Mouse (Mus musculus) heart, embryonic 14.5 days (tissue): Measurements from ENCODE around the gene Mst1. TPM values are rescaled to one million over a fixed set of nuclear protein-coding genes. Genes with fewer than 3 reads are reported as not detected.

Source experiments
- ATAC-seq: fragments of 200-750 bp; cut with Nextera tagmentation; 2 replicates; pipeline ENCODE4 v1.8.0; 2017; ENCODE audit warnings: low read depth, moderate TSS enrichment; ENCODE audit not compliant: insufficient number of reproducible peaks, insufficient read depth, low FRiP score
- H3K27ac ChIP-seq, 2 experiments: fragments of 200-500 bp in 1 of 2; fragments of 300-500 bp in 1 of 2; sonication (generic) in 1 of 2; replicated peaks in 1 of 2; 2 replicates each; pipeline ENCODE4 v1.5.1; 2012 to 2014; ENCODE audit warnings: low read depth in 2 of 2, low read length in 2 of 2, control low read depth in 1 of 2, mild to moderate bottlenecking in 1 of 2, mixed read lengths in 1 of 2; ENCODE audit not compliant: control insufficient read depth in 1 of 2, insufficient read depth in 1 of 2
- H3K27me3 ChIP-seq: fragments of 300-500 bp; sonication (generic); 2 replicates; pipeline ENCODE4 v1.6.1; 2014; ENCODE audit warnings: mild to moderate bottlenecking, low read length, control low read depth; ENCODE audit not compliant: control insufficient read depth, insufficient read depth
- H3K36me3 ChIP-seq: fragments of 300-500 bp; sonication (generic); 2 replicates; pipeline ENCODE4 v1.6.1; 2014; ENCODE audit warnings: mild to moderate bottlenecking, control low read depth, low read length, mixed read lengths; ENCODE audit not compliant: control insufficient read depth, insufficient read depth
- H3K4me1 ChIP-seq, 2 experiments: fragments of 200-500 bp in 1 of 2; fragments of 300-500 bp in 1 of 2; sonication (generic) in 1 of 2; 2 replicates each; pipeline ENCODE4 v1.6.1; 2012 to 2014; ENCODE audit warnings: low read length in 2 of 2, control low read depth in 1 of 2, mixed read lengths in 1 of 2; ENCODE audit not compliant: control insufficient read depth in 2 of 2, insufficient read depth in 2 of 2
- H3K4me2 ChIP-seq: fragments of 300-500 bp; sonication (generic); 2 replicates; pipeline ENCODE4 v1.6.1; 2014; ENCODE audit warnings: mild to moderate bottlenecking, low read length
- H3K4me3 ChIP-seq, 2 experiments: fragments of 200-500 bp in 1 of 2; fragments of 300-500 bp in 1 of 2; sonication (generic) in 1 of 2; 2 replicates each; pipeline ENCODE4 v1.5.1; 2012 to 2014; ENCODE audit warnings: low read length in 2 of 2, mild to moderate bottlenecking in 2 of 2, control low read depth in 1 of 2, low read depth in 1 of 2, moderate library complexity in 1 of 2; ENCODE audit not compliant: control insufficient read depth in 1 of 2, insufficient read depth in 1 of 2
- H3K9ac ChIP-seq: fragments of 300-500 bp; sonication (generic); 2 replicates; pipeline ENCODE4 v1.6.1; 2014; ENCODE audit warnings: mild to moderate bottlenecking, low read length
- H3K9me3 ChIP-seq: fragments of 300-500 bp; sonication (generic); 2 replicates; pipeline ENCODE4 v1.6.1; 2016; ENCODE audit warnings: low read length, control low read depth; ENCODE audit not compliant: control insufficient read depth
- WGBS: fragments of 180-500 bp; shearing (Covaris S2); extraction: QIAGEN DNeasy Blood & Tissue Kit; methylation state at CpG from one replicate; pipeline ENCODE4 v1.1.7; 2014; 5-methylcytosine and 5-hydroxymethylcytosine counted together
- polyA plus RNA-seq: library from polyadenylated mRNA; unstranded; fragments of >200 nt; fragmentation: Nextera tagmentation; extraction: Ambion mirVana; gene quantifications from 2 replicates; pipeline ENCODE4 v1.2.1, GENCODE M21; 2014

Gene Mst1
- polyA plus RNA-seq, 1 experiment from 2014 or later, result not detected

GRCm38 (mm10) chr9:108115290-108116077 lies 35.2 kb downstream of the Mst1 start:
- 64% methylated on average over 42 of the region's 43 CpGs for WGBS
- H3K4me2 ChIP-seq, result 0 out of 2 replicates have a peak overlapping the region, but pooled peaks have one; percentile 4
- H3K4me1 ChIP-seq, result peaks cover 14 to 22% of the 10 kb centered on the region in 2 experiments
- no peaks in the 10 kb centered on the region for H3K9me3 ChIP-seq
- no peak overlapping the region for H3K4me3 ChIP-seq
- H3K27ac ChIP-seq, result no peak overlapping the region
- no peaks in the 10 kb centered on the region for H3K36me3 ChIP-seq
- no peak overlapping the region for H3K9ac ChIP-seq
- ATAC-seq, result no peak
- H3K27me3 ChIP-seq, result peaks cover 11% of the 10 kb centered on the region

GRCm38 (mm10) chr9:108117143-108117542 lies 36.9 kb downstream of the Mst1 start:
- WGBS, result 71% methylated on average over 4 of the region's 4 CpGs
- Histone ChIP-seq H3K27me3 (peaks cover 11% of the 10 kb centered on the region), H3K4me1 (peaks cover 13 to 16% of the 10 kb centered on the region in 2 experiments), H3K4me3 (no peak overlapping the region), H3K4me2 (no peak overlapping the region), H3K9ac (no peak overlapping the region), H3K9me3 (no peaks in the 10 kb centered on the region), H3K27ac (no peak overlapping the region), H3K36me3 (no peaks in the 10 kb centered on the region)
- no peak for ATAC-seq

GRCm38 (mm10) chr9:108119891-108120411 lies 39.7 kb downstream of the Mst1 start:
- peaks cover 6% of the 10 kb centered on the region; the same call in 1 of the 2 replicates for H3K27me3 ChIP-seq
- H3K9me3 ChIP-seq, result no peaks in the 10 kb centered on the region
- peak; percentile 79 for ATAC-seq
- no peak overlapping the region for H3K4me3 ChIP-seq
- peak overlapping the region; percentile 51; the same call in 1 of the 2 replicates for H3K9ac ChIP-seq
- H3K36me3 ChIP-seq, result no peaks in the 10 kb centered on the region
- peak overlapping the region; percentile 85 to 86 for H3K27ac ChIP-seq
- 10% methylated on average over 7 of the region's 11 CpGs for WGBS
- H3K4me2 ChIP-seq, result peak overlapping the region; percentile 11
- peaks cover 13 to 16% of the 10 kb centered on the region in 2 experiments for H3K4me1 ChIP-seq

- WGBS, result 88% methylated on average over 8 of the region's 8 CpGs
- no peak for ATAC-seq
- H3K27ac ChIP-seq, result peak overlapping the region in 1 of 2 experiments; percentile 85; a peak in 1 of 4 replicates
- H3K36me3 ChIP-seq, result no peaks in the 10 kb centered on the region
- 0 out of 2 replicates have a peak, but pooled peaks cover 4% of the 10 kb centered on the region for H3K27me3 ChIP-seq
- H3K4me2 ChIP-seq, result no peak overlapping the region
- H3K9me3 ChIP-seq, result no peaks in the 10 kb centered on the region
- H3K9ac ChIP-seq, result no peak overlapping the region
- no peak overlapping the region for H3K4me3 ChIP-seq
- peaks cover 13 to 16% of the 10 kb centered on the region in 2 experiments for H3K4me1 ChIP-seq
Measured at GRCm38 (mm10) chr9:108120671-108121070, 40.4 kb downstream of the Mst1 start.

DNA sequence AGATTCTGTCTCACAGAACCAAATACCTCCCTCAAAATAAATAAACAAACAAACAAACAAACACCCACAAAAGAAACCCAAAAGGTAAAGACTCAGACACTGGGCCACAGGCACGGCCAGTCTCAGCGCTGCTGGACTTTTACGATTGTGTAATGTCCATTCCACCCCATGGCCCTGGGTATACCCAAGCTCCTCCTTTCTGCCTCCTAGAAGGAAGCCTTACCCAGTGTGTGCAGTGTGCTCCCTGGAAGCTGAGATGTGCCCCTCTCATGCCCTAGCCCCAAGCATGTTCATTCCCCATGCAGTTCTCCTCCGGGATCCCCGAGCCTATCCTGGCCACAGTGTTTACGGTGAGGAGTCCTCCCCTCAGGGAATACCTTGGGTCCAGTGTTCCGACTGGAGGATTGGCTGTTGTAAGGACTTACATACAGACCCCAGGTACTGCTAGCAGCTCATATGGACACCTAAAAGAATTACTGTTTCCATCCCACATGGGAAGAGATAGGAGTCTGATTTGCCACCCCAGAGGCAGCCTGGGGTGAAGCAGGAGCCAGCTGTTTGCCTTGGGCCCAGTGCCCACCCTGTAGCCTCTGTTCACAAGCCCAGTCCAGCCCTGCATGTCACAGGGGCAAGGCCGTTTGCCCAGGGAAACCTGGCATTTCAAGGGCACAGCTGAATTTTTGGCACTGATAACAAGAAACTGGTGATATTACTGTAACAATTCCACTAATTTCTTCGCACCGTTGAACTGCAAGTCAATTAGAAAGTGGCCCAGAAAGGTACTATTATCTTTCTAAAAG lies 41.1 kb downstream of the Mst1 start:
- 87% methylated on average over 10 of the region's 10 CpGs for WGBS
- Histone ChIP-seq H3K36me3 (no peaks in the 10 kb centered on the region), H3K27me3 (no peaks in the 10 kb centered on the region), H3K4me3 (no peak overlapping the region), H3K4me1 (peaks cover 13 to 16% of the 10 kb centered on the region in 2 experiments), H3K9ac (no peak overlapping the region), H3K4me2 (no peak overlapping the region), H3K27ac (no peak overlapping the region), H3K9me3 (no peaks in the 10 kb centered on the region)
- no peak for ATAC-seq

DNA sequence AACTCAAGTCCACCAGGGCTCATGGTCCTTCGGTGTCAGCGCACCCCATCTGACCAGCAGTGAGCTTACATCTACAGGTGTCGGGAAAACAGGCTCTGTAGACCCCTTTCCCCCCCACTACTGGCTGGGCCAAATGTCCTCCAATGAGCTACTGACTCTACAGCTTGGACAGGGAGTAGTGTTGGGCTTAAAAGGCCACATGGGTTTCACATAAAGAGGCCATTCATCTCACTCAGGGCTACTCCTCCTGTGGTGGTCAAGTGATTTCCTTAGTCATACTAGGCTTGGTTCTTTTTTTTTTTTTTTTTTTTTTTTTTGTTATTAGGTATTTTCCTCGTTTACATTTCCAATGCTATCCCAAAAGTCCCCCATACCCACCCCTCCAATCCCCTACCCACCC lies 43.7 kb downstream of the Mst1 start:
- Histone ChIP-seq H3K27me3 (no peaks in the 10 kb centered on the region), H3K27ac (no peak overlapping the region), H3K4me1 (peaks cover 13 to 16% of the 10 kb centered on the region in 2 experiments), H3K4me2 (no peak overlapping the region), H3K9ac (no peak overlapping the region), H3K36me3 (no peaks in the 10 kb centered on the region), H3K9me3 (no peaks in the 10 kb centered on the region), H3K4me3 (no peak overlapping the region)
- WGBS, result 84% methylated on average over 4 of the region's 4 CpGs
- no peak for ATAC-seq

- no peak overlapping the region for H3K9ac ChIP-seq
- H3K4me3 ChIP-seq, result no peak overlapping the region
- peaks cover 0 to 1% of the 10 kb centered on the region in 2 experiments; a peak in 3 of 4 replicates for H3K4me1 ChIP-seq
- H3K27me3 ChIP-seq, result no peaks in the 10 kb centered on the region
- H3K36me3 ChIP-seq, result no peaks in the 10 kb centered on the region
- no peak for ATAC-seq
- 90% methylated on average over 8 of the region's 8 CpGs for WGBS
- no peaks in the 10 kb centered on the region for H3K9me3 ChIP-seq
- H3K4me2 ChIP-seq, result no peak overlapping the region
- H3K27ac ChIP-seq, result no peak overlapping the region
Measured at GRCm38 (mm10) chr9:108125731-108126130, 45.5 kb downstream of the Mst1 start.
